Mouse (Mus musculus) brown adipose tissue, adult 24 weeks (tissue): Measurements from ENCODE around the gene Mipol1. TPM values are rescaled to one million over a fixed set of nuclear protein-coding genes. Genes with fewer than 3 reads are reported as not detected.
"Not testable (repeated sequence)": the region's sequence is repeated elsewhere in the genome, so short reads cannot be mapped to it uniquely, and the experiment has no call there.

Experiments used
- H3K27ac ChIP-seq: fragments of 200-500 bp; replicated peaks from 2 replicates; pipeline ENCODE4 v1.5.1; 2012; ENCODE audit warnings: low read depth, mild to moderate bottlenecking, low read length
- H3K4me1 ChIP-seq: fragments of 200-500 bp; 2 replicates; pipeline ENCODE4 v1.6.1; 2012; ENCODE audit warnings: low read length, mixed read lengths; ENCODE audit not compliant: control insufficient read depth, insufficient read depth, insufficient read length
- H3K4me3 ChIP-seq: fragments of 200-500 bp; 2 replicates; pipeline ENCODE4 v1.5.1; 2012; ENCODE audit warnings: low read depth, mild to moderate bottlenecking, low read length, moderate library complexity; ENCODE audit not compliant: insufficient read depth
- polyA plus RNA-seq: library from polyadenylated mRNA; stranded (reverse); fragments of >200 nt; gene quantifications from 2 replicates; pipeline ENCODE4 v1.2.4, GENCODE M21; 2012; ENCODE audit not compliant: missing spikeins, insufficient read depth, insufficient read length

Mipol1 gene
- polyA plus RNA-seq, 1 experiment, result 7.7 TPM

DNA sequence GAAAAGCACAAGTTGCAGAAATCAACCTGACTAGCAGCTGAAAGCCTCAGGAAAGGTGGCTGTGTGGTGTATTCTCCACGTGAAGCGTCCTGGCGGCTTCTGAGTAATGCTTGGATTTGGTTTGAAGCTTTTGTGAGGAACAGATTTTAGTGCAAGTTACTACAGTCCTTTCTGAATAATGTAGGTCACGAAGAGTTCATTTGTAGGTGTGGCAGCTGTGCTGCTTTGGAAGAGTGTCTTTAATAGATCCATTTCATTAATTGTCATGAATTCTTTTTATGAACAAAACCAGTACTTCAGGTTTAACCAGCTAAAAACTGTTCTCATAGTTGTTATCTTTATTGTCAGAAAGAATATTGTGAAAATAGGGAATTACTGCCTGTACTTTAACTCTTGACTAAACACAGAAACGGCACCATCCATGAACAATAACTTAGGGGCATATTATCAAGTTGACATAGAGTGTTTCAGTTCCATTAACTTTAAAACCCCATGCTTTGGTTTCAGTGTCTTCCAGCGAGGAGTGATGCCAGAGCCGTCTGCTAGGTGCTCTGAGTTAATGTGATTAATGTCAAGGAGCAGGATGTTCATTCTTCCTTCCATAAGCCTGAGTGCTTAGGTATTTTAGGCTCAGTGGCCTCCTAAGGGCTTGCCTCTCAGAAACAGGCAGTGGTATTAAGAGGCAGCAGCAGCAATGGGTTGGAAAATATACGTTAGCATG is 206.9 kb downstream of the Mipol1 start:
- not testable (repeated sequence) for H3K4me3 ChIP-seq, H3K27ac ChIP-seq, H3K4me1 ChIP-seq

- H3K4me3 ChIP-seq, result no peak overlapping the region
- no peak overlapping the region for H3K27ac ChIP-seq
Measured at GRCm38 (mm10) chr12:57444281-57444903, 214.2 kb downstream of the Mipol1 start.

GRCm38 (mm10) chr12:57447331-57447730 is 217.1 kb downstream of the Mipol1 start:
- no peak overlapping the region for H3K27ac ChIP-seq
- H3K4me1 ChIP-seq, result no peaks in the 10 kb centered on the region
- H3K4me3 ChIP-seq, result no peak overlapping the region

More at GRCm38 (mm10) chr12:57444281-57444903, 214.2 kb downstream of the Mipol1 start:
- H3K4me1 ChIP-seq, result no peaks in the 10 kb centered on the region

- Histone ChIP-seq H3K4me3 (no peak overlapping the region), H3K27ac (no peak overlapping the region), H3K4me1 (no peaks in the 10 kb centered on the region)
Measured at GRCm38 (mm10) chr12:57449299-57449698, 219.1 kb downstream of the Mipol1 start.

DNA sequence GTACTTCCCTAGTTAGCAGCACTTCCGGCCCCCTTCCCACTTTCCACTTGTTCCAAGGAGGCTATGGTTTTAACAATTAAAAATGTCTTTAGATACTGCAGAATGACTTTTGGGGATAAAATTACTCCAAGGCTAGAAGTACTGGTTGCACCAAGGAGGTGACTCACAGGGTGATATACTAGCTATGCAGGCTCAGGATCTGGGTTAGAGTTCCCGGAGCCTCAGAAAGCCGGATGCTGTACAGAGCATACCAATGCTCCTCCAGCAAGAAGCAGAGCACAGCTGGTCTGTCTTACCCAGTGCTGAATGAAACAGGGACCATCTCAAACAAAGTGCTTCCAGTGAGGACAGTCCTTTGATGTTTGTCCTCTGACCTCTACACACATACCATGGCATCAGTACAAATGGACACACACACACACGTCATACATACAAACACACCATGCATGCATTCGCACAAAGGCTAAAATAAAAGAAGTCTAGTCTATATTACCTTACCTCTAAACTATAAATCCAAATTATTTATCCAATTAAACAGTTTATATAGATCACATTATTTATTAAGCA is 219.9 kb downstream of the Mipol1 start:
- no peaks in the 10 kb centered on the region for H3K4me1 ChIP-seq
- no peak overlapping the region for H3K4me3 ChIP-seq
- H3K27ac ChIP-seq, result no peak overlapping the region

DNA sequence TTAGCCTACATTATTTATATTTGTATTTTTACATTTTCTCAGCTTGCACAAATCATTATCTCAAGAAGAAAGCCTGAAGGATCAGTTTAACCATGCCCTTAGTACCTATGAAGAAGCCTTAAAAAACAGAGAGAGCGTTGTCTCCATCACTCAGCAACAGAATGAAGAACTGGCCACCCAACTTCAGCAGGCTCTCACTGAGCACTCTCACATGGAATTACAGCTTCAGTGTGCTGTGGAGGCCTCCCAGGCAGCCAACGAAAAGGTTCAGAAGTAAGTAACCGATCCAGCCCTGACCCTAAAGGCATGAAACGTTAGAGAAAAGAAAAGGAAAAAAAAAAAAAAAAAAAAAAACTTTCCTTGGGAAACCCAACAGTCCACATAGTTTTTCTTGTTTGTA is 226.7 kb downstream of the Mipol1 start:
- Histone ChIP-seq H3K4me1 (no peaks in the 10 kb centered on the region), H3K27ac (no peak overlapping the region), H3K4me3 (no peak overlapping the region)

- Histone ChIP-seq H3K4me3 (no peak overlapping the region), H3K27ac (no peak overlapping the region), H3K4me1 (no peaks in the 10 kb centered on the region)
Measured at GRCm38 (mm10) chr12:57457339-57457738, 227.1 kb downstream of the Mipol1 start.

DNA sequence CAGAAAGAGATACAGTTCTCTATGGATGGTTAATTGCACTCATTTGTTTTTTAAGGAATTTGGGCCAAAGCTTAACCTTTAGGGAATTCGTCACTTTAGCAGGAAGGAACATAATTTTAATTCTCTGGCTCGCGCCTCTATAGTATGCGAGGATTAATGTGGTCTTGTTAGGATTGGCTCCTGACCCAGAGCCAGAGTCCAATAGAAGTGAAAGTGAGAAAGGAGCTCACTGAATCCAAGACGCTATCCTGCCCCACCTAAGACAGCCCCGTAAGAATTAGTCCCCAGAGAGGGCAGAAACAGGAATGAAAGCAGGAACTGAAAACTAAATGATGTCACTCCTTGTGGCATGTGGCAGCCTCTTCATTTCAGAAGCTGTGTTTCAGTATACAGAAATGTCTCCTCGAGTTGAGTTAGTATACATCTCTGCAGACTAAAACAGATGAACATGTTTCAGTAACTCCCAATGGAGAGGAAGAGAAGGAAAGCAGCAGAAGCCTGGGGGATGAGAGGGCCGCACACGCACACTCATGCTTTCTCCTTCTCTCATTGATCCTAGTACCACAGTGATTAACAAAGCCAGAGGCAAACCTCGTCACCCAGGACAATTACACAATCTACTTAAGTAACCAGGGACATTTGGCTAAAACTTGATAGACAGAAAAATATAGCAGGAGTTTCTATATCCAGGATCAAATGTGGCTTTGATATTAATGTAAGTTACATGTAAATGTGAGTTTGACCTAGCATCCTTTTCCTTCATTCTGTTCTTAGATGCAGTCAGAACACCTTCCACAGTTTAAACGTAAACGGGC is 234.5 kb downstream of the Mipol1 start:
- Histone ChIP-seq H3K4me3 (no peak overlapping the region), H3K4me1 (no peaks in the 10 kb centered on the region; the same call in 1 of the 2 replicates), H3K27ac (no peak overlapping the region)

DNA sequence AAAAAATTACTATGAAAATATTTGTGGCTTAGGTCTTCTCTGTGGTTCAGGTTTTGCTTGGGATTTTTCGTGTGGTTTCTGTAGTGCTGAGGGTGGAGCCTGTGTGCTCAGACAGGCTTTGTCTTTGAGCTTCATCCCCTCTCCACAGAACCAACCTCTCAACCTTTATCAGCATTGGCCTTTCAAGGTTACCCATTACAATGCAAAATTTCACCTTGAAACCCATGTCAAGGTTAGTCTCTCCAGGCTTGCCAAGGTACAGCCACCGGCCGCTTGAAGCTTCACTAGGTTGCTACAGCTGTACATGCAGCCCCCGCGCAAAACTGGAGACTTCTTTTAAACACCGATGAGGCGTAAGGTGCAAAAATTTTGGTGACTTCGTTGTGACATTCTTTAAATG is 241.6 kb downstream of the Mipol1 start:
- Histone ChIP-seq H3K4me1 (no peaks in the 10 kb centered on the region), H3K27ac (no peak overlapping the region), H3K4me3 (no peak overlapping the region)

DNA sequence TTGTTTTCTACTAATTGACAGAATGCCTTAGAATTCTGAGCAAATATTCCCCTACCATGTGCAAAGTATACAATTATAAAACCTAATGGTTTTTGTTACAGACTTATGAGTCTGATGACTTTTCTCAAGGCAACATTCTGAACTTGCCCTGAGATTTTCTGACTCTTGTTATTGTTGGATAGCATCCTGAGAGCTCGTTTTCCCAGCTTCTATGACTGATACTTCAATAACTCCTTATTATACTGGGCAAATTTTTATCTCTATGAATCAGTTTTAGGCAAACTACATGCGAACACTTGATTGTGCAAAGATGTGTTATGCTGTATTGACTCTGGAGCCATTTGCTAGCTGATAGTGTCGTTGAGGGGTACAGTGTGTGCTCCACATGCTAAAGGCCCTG is 246.6 kb downstream of the Mipol1 start:
- H3K27ac ChIP-seq, result no peak overlapping the region
- H3K4me3 ChIP-seq, result no peak overlapping the region
- no peaks in the 10 kb centered on the region for H3K4me1 ChIP-seq

DNA sequence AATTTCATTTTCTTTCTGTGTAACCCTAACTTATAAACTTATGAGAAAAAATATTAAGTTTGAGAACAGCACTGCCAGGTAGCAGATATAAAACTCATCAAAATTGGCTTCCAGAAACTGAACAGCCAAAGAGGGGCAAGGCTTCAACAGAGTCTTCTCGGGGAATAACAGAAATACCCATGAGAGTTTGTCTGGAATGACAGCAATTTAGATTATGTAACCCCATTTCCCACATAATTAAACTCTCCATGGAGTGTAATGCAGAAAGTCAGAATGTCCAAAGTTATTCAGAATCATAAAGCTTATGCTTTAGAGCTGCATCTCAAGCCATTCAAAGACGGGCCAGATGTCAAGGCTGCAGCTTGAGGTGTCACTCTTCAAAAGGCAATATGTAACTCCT is 251.6 kb downstream of the Mipol1 start:
- H3K4me1 ChIP-seq, result peaks cover 2% of the 10 kb centered on the region; the same call in 1 of the 2 replicates
- no peak overlapping the region for H3K4me3 ChIP-seq
- no peak overlapping the region for H3K27ac ChIP-seq

- H3K27ac ChIP-seq, result no peak overlapping the region
Measured at GRCm38 (mm10) chr12:57496347-57497119, 266.3 kb downstream of the Mipol1 start.

DNA sequence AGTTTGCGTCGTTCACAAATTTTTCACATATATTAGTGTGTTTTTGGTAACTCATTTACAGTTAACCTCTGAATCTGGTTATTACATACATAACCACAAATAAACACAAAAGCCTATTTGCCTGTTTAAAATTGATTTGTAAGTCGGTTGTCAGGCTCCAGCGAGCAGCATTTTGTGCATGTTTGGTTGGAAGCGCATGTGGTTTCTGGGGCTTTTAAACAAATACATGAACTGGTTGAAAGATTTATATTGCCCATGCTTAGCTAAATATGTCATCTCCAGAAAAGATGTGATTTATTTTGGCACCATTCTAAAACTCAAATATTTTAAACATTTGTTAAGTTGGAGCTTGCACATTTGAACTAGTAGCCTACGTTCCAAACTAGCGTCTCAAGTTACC is 270.0 kb downstream of the Mipol1 start:
- no peak overlapping the region for H3K27ac ChIP-seq
- H3K4me3 ChIP-seq, result no peak overlapping the region
- no peaks in the 10 kb centered on the region for H3K4me1 ChIP-seq

More at GRCm38 (mm10) chr12:57496347-57497119, 266.3 kb downstream of the Mipol1 start:
- H3K4me3 ChIP-seq, result no peak overlapping the region
- no peaks in the 10 kb centered on the region for H3K4me1 ChIP-seq

- Histone ChIP-seq H3K4me1 (no peaks in the 10 kb centered on the region), H3K27ac (no peak overlapping the region), H3K4me3 (no peak overlapping the region)
Measured at GRCm38 (mm10) chr12:57505329-57505728, 275.1 kb downstream of the Mipol1 start.
